Mouse (Mus musculus) left cerebral cortex, adult 18-20 months (tissue): ENCODE results near the gene Dph6. TPM values are rescaled to one million over a fixed set of nuclear protein-coding genes. Genes with fewer than 3 reads are reported as not detected.

Source experiments
- DNase-seq, 2 experiments: peaks; one replicate each; pipeline ENCODE4 v3.0.0; 2021 to 2022; ENCODE audit warnings: low spot score in 2 of 2, mixed read lengths in 1 of 2
- total RNA-seq, 2 experiments: library from RNA; stranded (reverse); gene quantifications; 2 replicates each; pipeline ENCODE4 v1.2.3; 2021

Dph6 gene
- total RNA-seq, 2 experiments from 2014 or later: 13.6 to 14.5 TPM

DNA sequence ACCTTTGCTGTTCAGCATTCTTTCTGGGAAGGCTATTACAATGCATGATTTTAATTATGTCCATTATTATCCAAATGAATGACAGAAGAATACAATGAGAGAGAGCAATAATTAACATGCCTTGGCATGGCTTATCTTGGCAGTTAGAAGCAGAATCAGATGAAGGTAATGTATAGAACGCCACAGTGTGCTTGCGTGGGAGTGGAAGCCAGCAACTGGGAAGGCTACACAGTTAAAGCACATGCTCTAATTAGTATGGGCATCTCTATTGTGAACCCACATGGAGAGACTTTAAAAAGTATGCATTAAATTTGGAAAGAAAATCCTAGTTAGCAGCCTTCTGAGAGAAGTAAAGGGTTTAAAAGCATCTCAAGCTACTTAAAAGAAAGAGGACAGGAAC lies 112.4 kb downstream of the Dph6 start:
- no peak for DNase-seq

DNA sequence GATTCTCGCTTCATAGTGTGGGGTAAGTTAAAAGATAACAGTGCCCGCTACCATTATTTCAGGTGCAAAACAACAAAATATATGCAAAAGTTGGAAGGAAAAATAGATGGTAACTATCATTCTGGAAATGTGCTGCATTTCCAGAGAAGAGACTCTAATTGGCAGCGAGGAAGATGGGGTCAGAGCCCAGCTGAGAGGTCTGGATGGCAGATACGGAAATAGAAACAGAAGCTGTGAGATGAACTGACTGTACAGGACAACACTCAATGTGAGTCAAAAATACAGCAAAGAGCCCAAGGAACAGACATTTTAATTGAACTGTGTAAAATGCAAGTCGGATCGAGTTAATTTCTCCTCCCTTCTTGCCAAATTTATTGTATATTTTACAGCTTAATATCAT lies 114.3 kb downstream of the Dph6 start:
- DNase-seq: no peak

DNA sequence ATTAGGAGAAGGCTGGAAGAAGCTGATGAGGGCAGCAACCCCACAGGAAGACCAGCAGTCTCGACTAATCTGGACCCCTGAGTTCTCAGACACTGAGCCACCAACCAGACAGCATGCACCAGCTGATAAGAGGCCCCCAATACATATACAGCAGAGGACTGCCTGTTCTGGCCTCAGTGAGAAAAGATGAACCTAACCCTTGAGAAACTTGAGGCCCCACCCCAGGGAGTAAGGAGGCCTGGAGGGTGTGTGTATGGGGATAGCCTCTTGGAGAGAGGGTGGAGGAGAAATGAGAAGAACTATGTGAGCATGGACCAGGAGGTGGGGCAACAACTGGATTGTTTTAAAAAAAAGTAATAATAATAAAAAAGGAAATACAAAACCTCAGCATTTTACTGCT lies 118.7 kb downstream of the Dph6 start:
- no peak for DNase-seq

DNA sequence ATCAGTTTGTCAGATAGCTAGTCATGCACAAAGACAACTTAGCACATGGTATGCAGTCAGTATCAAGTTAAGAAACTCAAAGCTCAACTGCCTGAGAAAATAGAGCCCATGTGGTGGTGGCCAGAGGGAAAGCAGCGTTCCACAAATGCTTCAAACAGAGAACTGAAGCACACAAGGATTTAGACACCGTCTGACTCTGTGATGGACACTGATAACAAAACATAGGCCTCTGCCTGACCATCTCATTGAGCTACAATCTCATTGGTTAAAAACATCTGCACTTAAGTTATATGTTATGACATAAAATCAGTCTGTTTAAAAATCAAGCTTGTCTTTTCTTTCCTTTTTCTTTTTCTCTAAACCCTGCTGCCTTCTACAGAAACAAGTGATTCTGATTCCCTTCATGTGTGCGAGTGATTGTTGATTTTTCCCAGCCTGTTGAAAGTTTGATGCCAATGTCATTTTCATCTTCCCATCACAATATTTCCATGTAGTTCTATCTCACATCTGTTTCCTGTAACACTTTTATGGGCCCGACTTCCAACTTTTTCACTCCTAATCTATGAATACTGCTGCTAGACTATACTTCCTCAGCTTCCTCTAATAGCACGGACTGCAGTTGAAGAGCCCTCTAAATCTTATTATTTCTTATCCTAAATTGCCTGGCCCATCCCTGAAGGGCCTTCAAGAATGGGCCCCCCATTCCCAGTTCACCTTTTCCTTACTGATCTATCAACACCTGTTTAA lies 123.6 kb downstream of the Dph6 start:
- no peak for DNase-seq

DNA sequence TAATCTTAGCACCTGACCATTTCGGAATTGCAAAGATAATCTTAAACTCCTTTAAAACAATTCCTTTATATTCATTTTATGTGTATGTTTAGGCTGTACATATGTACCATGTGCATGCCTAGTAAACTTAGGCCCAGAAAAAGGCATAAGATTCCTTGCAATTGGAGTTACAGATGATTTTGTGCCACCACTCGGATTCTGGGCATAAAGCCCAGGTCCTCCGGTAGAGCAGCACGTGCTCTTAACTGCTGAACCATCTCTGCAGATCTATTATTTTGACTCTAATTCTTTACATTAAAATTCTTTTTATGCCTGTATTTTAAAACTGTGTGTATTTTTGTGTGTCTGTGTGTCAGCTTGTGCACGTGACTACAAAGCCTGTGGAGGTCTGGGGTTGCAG lies 134.3 kb downstream of the Dph6 start:
- DNase-seq: no peak

DNA sequence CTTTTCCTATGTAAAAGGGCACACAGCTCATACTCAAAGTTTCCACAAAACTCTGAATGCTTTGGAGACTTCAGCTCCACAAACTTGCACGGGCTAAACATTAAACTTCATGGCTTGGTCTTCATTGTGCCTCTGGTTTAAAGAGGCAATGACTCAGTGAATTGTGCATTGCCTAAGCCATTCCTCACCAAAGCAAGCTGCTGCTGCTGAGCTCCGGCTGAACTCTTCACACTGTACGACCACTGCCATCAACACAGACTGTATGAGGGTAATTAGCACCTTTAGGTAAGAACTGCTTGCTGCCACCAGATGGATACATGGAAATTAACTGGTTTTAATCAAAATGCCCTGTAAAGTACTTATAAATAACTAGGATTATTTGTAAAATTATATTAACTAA lies 134.9 kb downstream of the Dph6 start:
- DNase-seq: no peak

DNA sequence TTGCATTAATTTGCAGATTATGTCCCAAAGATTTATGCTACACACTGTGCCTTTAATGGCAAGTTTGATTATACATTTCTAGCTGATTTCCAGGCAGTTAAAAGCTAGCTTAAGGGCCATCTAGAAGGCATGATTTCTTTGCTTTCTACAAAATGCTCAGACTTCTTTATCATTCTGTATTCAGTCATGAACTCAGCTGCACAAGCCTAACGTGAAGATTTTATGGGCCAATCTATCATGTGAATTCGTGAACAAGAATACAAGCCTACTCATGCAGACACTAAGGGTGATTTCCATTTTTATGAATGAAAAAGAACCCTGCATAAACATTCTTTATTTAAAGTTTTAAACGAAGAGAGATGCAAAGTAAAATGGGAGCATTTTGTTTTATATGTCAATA lies 162.4 kb downstream of the Dph6 start:
- DNase-seq: no peak

DNA sequence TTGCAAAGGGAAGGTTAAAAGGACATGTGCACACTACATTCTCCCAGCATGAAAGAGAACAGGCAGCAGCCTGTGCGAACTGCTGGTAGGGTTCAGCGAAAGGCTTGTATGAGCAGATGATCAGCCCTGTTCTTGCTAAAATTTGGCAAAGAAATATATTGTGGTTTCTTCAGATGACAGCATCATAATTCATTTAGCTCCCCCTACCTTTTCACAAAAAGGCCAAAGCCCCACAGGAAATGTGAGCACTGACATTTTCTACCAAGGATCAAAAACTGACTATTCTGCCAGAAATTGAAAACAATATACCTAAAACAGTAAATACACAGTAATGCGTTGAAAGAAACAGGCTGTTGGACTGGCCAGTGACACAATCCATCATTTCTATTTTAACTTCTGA lies 162.9 kb downstream of the Dph6 start:
- DNase-seq: no peak

DNA sequence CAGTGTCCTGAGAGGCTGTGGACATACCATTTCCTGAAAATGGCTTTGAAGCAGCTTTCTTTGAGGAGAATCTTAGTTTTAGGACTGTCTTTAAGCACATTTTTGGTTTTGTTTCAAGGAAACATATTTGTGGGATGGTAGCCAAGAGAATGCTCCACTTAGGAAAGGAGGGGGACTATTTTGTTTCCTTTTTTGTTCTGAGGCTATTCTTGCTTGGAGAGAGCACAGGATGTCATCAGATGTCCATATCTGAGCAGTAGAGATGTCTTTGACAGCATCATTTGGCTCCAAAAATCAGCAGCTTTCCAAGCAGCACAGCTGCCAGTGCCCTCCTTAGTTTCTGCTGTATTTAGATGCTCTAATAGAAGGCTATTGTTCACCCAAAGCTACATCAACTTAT lies 167.8 kb downstream of the Dph6 start:
- no peak for DNase-seq
